Mouse (Mus musculus) midbrain, embryonic 16.5 days (tissue): ENCODE results near the gene Pidd1. TPM values are rescaled to one million over a fixed set of nuclear protein-coding genes. Genes with fewer than 3 reads are reported as not detected.

Source experiments
- ATAC-seq: fragments of 200-750 bp; cut with Nextera tagmentation; 2 replicates; pipeline ENCODE4 v1.8.0; 2017; ENCODE audit warnings: moderate TSS enrichment
- H3K27ac ChIP-seq: fragments of 300-500 bp; sonication (generic); 2 replicates; pipeline ENCODE4 v1.5.1; 2014; ENCODE audit warnings: mild to moderate bottlenecking, low read length, mixed read lengths
- H3K27me3 ChIP-seq: fragments of 300-500 bp; sonication (generic); 2 replicates; pipeline ENCODE4 v1.6.1; 2014; ENCODE audit warnings: low read depth, low read length, mixed read lengths; ENCODE audit not compliant: control insufficient read depth, insufficient read depth
- H3K36me3 ChIP-seq: fragments of 300-500 bp; sonication (generic); 2 replicates; pipeline ENCODE4 v1.6.1; 2014; ENCODE audit warnings: mild to moderate bottlenecking, low read length, moderate library complexity, mixed read lengths; ENCODE audit not compliant: control insufficient read depth, insufficient read depth
- H3K4me1 ChIP-seq: fragments of 300-500 bp; sonication (generic); 2 replicates; pipeline ENCODE4 v1.6.1; 2014; ENCODE audit warnings: mild to moderate bottlenecking, low read length, mixed read lengths; ENCODE audit not compliant: control insufficient read depth, insufficient read depth
- H3K4me2 ChIP-seq: fragments of 300-500 bp; sonication (generic); 2 replicates; pipeline ENCODE4 v1.6.1; 2014; ENCODE audit warnings: mild to moderate bottlenecking, low read length, mixed read lengths
- H3K4me3 ChIP-seq: fragments of 300-500 bp; sonication (generic); 2 replicates; pipeline ENCODE4 v1.5.1; 2014; ENCODE audit warnings: low read depth, mild to moderate bottlenecking, low read length, moderate library complexity, mixed read lengths
- H3K9ac ChIP-seq: fragments of 300-500 bp; sonication (generic); 2 replicates; pipeline ENCODE4 v1.6.1; 2014; ENCODE audit warnings: low read depth, low read length, mixed read lengths
- H3K9me3 ChIP-seq: fragments of 300-500 bp; sonication (generic); replicated peaks from 2 replicates; pipeline ENCODE4 v1.6.1; 2014; ENCODE audit warnings: mild to moderate bottlenecking, low read length, mixed read lengths; ENCODE audit not compliant: control insufficient read depth, poor library complexity, severe bottlenecking
- WGBS: fragments of 180-500 bp; shearing (Covaris S2); extraction: QIAGEN DNeasy Blood & Tissue Kit; methylation state at CpG from one replicate; pipeline ENCODE4 v1.1.7; 2014; 5-methylcytosine and 5-hydroxymethylcytosine counted together
- polyA plus RNA-seq: library from polyadenylated mRNA; unstranded; fragments of >200 nt; fragmentation: Nextera tagmentation; extraction: Ambion mirVana; gene quantifications from 2 replicates; pipeline ENCODE4 v1.2.1, GENCODE M21; 2015

Pidd1 gene
- polyA plus RNA-seq, 1 experiment from 2014 or later: 2.4 TPM

- WGBS: 51% methylated on average over 3 of the region's 3 CpGs
- peaks cover 6% of the 10 kb centered on the region for H3K27me3 ChIP-seq
These were observed 55.2 kb downstream of the Pidd1 start for GRCm38 (mm10) chr7:141388487-141389109.

More at GRCm38 (mm10) chr7:141388487-141389109, 55.2 kb downstream of the Pidd1 start:
- Histone ChIP-seq H3K4me2 (no peak overlapping the region), H3K27ac (no peak overlapping the region), H3K9me3 (no peaks in the 10 kb centered on the region), H3K4me3 (no peak overlapping the region), H3K9ac (no peak overlapping the region), H3K36me3 (no peaks in the 10 kb centered on the region), H3K4me1 (peaks cover 11% of the 10 kb centered on the region)
- no peak for ATAC-seq

Other genes starting within 250 kb of the Pidd1 start
- gene Lrrc56, start 249.9 kb downstream of the Pidd1 start, polyA plus RNA-seq: 11.5 and 12.7 TPM in 2 replicates
- 0.23 and 0.81 TPM in 2 replicates for gene Lmntd2, start 229.9 kb downstream of the Pidd1 start, polyA plus RNA-seq
- 19.8 and 21.2 TPM in 2 replicates for gene Rassf7, start 228.2 kb downstream of the Pidd1 start, polyA plus RNA-seq
- gene Phrf1, start 215.2 kb downstream of the Pidd1 start, polyA plus RNA-seq: 68.0 and 72.3 TPM in 2 replicates
- 1.4 and 1.5 TPM in 2 replicates for gene Irf7, start 177.5 kb downstream of the Pidd1 start, polyA plus RNA-seq
- gene Cdhr5, start 167.2 kb downstream of the Pidd1 start, polyA plus RNA-seq: not detected in 2 replicates
- 2.4 and 2.8 TPM in 2 replicates for gene Sct, start 164.9 kb downstream of the Pidd1 start, polyA plus RNA-seq
- gene Drd4, start 152.0 kb downstream of the Pidd1 start, polyA plus RNA-seq: 0.58 and 1.2 TPM in 2 replicates
- 211 and 237 TPM in 2 replicates for gene Deaf1, start 116.3 kb downstream of the Pidd1 start, polyA plus RNA-seq
- gene Tmem80, start 116.3 kb downstream of the Pidd1 start, polyA plus RNA-seq: 53.1 and 54.7 TPM in 2 replicates
- gene Eps8l2, start 105.1 kb downstream of the Pidd1 start, polyA plus RNA-seq: 0.61 and 1.0 TPM in 2 replicates
- gene Taldo1, start 51.8 kb downstream of the Pidd1 start, polyA plus RNA-seq: 291 and 309 TPM in 2 replicates
- 48.5 and 54.9 TPM in 2 replicates for gene Gatd1, start 29.9 kb downstream of the Pidd1 start, polyA plus RNA-seq
- 109 and 151 TPM in 2 replicates for gene Cend1, start 14.5 kb downstream of the Pidd1 start, polyA plus RNA-seq
- 108 and 121 TPM in 2 replicates for gene Slc25a22, start 6.1 kb downstream of the Pidd1 start, polyA plus RNA-seq
- gene Rplp2, start 3.3 kb upstream of the Pidd1 start, polyA plus RNA-seq: 607 and 649 TPM in 2 replicates
- 16.9 and 17.7 TPM in 2 replicates for gene Pnpla2, start 11.2 kb upstream of the Pidd1 start, polyA plus RNA-seq
- gene Cracr2b, start 17.1 kb upstream of the Pidd1 start, polyA plus RNA-seq: 6.6 and 7.1 TPM in 2 replicates
- 17.1 and 17.5 TPM in 2 replicates for gene Cd151, start 23.4 kb upstream of the Pidd1 start, polyA plus RNA-seq
- gene Polr2l, start 31.1 kb upstream of the Pidd1 start, polyA plus RNA-seq: 73.3 and 74.0 TPM in 2 replicates
- gene Tspan4, start 31.2 kb upstream of the Pidd1 start, polyA plus RNA-seq: 45.8 and 49.1 TPM in 2 replicates
- gene Chid1, start 95.8 kb upstream of the Pidd1 start, polyA plus RNA-seq: 40.3 and 52.8 TPM in 2 replicates
- gene Ap2a2, start 118.1 kb upstream of the Pidd1 start, polyA plus RNA-seq: 132 and 137 TPM in 2 replicates
- gene Muc6, start 211.3 kb upstream of the Pidd1 start, polyA plus RNA-seq: 0.23 and 0.26 TPM in 2 replicates
- 0.16 and 0.67 TPM in 2 replicates for gene Muc2, start 246.3 kb upstream of the Pidd1 start, polyA plus RNA-seq